Mouse (Mus musculus): ENCODE data around the gene Gm42791. TPM values are rescaled to one million over a fixed set of nuclear protein-coding genes. Genes with fewer than 3 reads are reported as not detected.

Gm42791 gene
- polyA plus RNA-seq, 1 experiment = not detected

- WGBS = 27% methylated on average over 12 of the region's 12 CpGs
- no peak for TF ChIP-seq CTCF (conservative IDR thresholded peaks at IDR 0.05; ENCODE audit: insufficient read depth, insufficient read length, low read depth, low read length)
- no peak for TF ChIP-seq POLR2A (IDR thresholded peaks at IDR 0.05; ENCODE audit: low read depth, low read length)
- H3K27me3 ChIP-seq (replicated peaks; ENCODE audit: control insufficient read depth, insufficient read depth, low read length) = no peaks in the 10 kb centered on the region
- H3K4me3 ChIP-seq (ENCODE audit: insufficient read depth, low read depth, low read length) = no peak overlapping the region
- H3K27ac ChIP-seq (ENCODE audit: insufficient read depth, low read depth, low read length) = peak overlapping the region; percentile 97
- no peaks in the 10 kb centered on the region for H3K36me3 ChIP-seq (ENCODE audit: control insufficient read depth, insufficient read depth, low read length)
- peaks cover 14% of the 10 kb centered on the region for H3K4me1 ChIP-seq (ENCODE audit: control insufficient read depth, insufficient read depth, low read length)
- DNase-seq = peak; percentile 86
These were observed 4.0 kb downstream of the Gm42791 start for GRCm38 (mm10) chr5:148990891-148991311.

- no peaks in the 10 kb centered on the region for H3K36me3 ChIP-seq (ENCODE audit: control insufficient read depth, insufficient read depth, low read length)
- no peak overlapping the region for H3K4me3 ChIP-seq (ENCODE audit: insufficient read depth, low read depth, low read length)
- TF ChIP-seq POLR2A (IDR thresholded peaks at IDR 0.05; ENCODE audit: low read depth, low read length) (no peak), CTCF (conservative IDR thresholded peaks at IDR 0.05; ENCODE audit: insufficient read depth, insufficient read length, low read depth, low read length) (peak; percentile 48)
These were observed 5.5 kb downstream of the Gm42791 start for GRCm38 (mm10) chr5:148989480-148989879.

GRCm38 (mm10) chr5:148984961-148985360, 10.0 kb downstream of the Gm42791 start:
- H3K27ac ChIP-seq (ENCODE audit: insufficient read depth, low read depth, low read length) = no peak overlapping the region
- no peaks in the 10 kb centered on the region for H3K36me3 ChIP-seq (ENCODE audit: control insufficient read depth, insufficient read depth, low read length)
- H3K4me3 ChIP-seq (ENCODE audit: insufficient read depth, low read depth, low read length) = no peak overlapping the region
- DNase-seq = no peak
- H3K27me3 ChIP-seq (replicated peaks; ENCODE audit: control insufficient read depth, insufficient read depth, low read length) = no peaks in the 10 kb centered on the region
- no peaks in the 10 kb centered on the region for H3K4me1 ChIP-seq (ENCODE audit: control insufficient read depth, insufficient read depth, low read length)
- TF ChIP-seq CTCF (conservative IDR thresholded peaks at IDR 0.05; ENCODE audit: insufficient read depth, insufficient read length, low read depth, low read length) (no peak), POLR2A (IDR thresholded peaks at IDR 0.05; ENCODE audit: low read depth, low read length) (no peak)
- 84% methylated on average over 13 of the region's 13 CpGs for WGBS

More at GRCm38 (mm10) chr5:148989480-148989879, 5.5 kb downstream of the Gm42791 start:
- no peaks in the 10 kb centered on the region for H3K27me3 ChIP-seq (replicated peaks; ENCODE audit: control insufficient read depth, insufficient read depth, low read length)
- H3K4me1 ChIP-seq (ENCODE audit: control insufficient read depth, insufficient read depth, low read length) = peaks cover 14% of the 10 kb centered on the region
- DNase-seq = no peak
- no peak overlapping the region for H3K27ac ChIP-seq (ENCODE audit: insufficient read depth, low read depth, low read length)
- WGBS = 87% methylated on average over 7 of the region's 7 CpGs

- no peak overlapping the region for H3K27ac ChIP-seq (ENCODE audit: insufficient read depth, low read depth, low read length)
- no peaks in the 10 kb centered on the region for H3K36me3 ChIP-seq (ENCODE audit: control insufficient read depth, insufficient read depth, low read length)
- 97% methylated on average over 1 of the region's 1 CpGs for WGBS
- H3K4me1 ChIP-seq (ENCODE audit: control insufficient read depth, insufficient read depth, low read length) = peaks cover 6% of the 10 kb centered on the region; the same call in 1 of the 2 replicates
- H3K27me3 ChIP-seq (replicated peaks; ENCODE audit: control insufficient read depth, insufficient read depth, low read length) = no peaks in the 10 kb centered on the region
- H3K4me3 ChIP-seq (ENCODE audit: insufficient read depth, low read depth, low read length) = no peak overlapping the region
- DNase-seq = no peak
- TF ChIP-seq POLR2A (IDR thresholded peaks at IDR 0.05; ENCODE audit: low read depth, low read length) (no peak), CTCF (conservative IDR thresholded peaks at IDR 0.05; ENCODE audit: insufficient read depth, insufficient read length, low read depth, low read length) (no peak)
These were observed 11.3 kb downstream of the Gm42791 start for GRCm38 (mm10) chr5:148983696-148984095.

GRCm38 (mm10) chr5:148983108-148983664, 11.8 kb downstream of the Gm42791 start:
- 79% methylated on average over 12 of the region's 12 CpGs for WGBS
- Histone ChIP-seq H3K4me1 (ENCODE audit: control insufficient read depth, insufficient read depth, low read length) (peaks cover 10% of the 10 kb centered on the region), H3K36me3 (ENCODE audit: control insufficient read depth, insufficient read depth, low read length) (no peaks in the 10 kb centered on the region), H3K27me3 (replicated peaks; ENCODE audit: control insufficient read depth, insufficient read depth, low read length) (no peaks in the 10 kb centered on the region), H3K4me3 (ENCODE audit: insufficient read depth, low read depth, low read length) (no peak overlapping the region), H3K27ac (ENCODE audit: insufficient read depth, low read depth, low read length) (no peak overlapping the region)
- TF ChIP-seq CTCF (conservative IDR thresholded peaks at IDR 0.05; ENCODE audit: insufficient read depth, insufficient read length, low read depth, low read length) (no peak), POLR2A (IDR thresholded peaks at IDR 0.05; ENCODE audit: low read depth, low read length) (no peak)
- no peak for DNase-seq

GRCm38 (mm10) chr5:148982396-148982795, 12.6 kb downstream of the Gm42791 start:
- TF ChIP-seq CTCF (conservative IDR thresholded peaks at IDR 0.05; ENCODE audit: insufficient read depth, insufficient read length, low read depth, low read length) (no peak), POLR2A (IDR thresholded peaks at IDR 0.05; ENCODE audit: low read depth, low read length) (no peak)
- H3K27me3 ChIP-seq (replicated peaks; ENCODE audit: control insufficient read depth, insufficient read depth, low read length) = no peaks in the 10 kb centered on the region
- H3K4me1 ChIP-seq (ENCODE audit: control insufficient read depth, insufficient read depth, low read length) = peaks cover 17% of the 10 kb centered on the region
- 75% methylated on average over 7 of the region's 7 CpGs for WGBS
- H3K36me3 ChIP-seq (ENCODE audit: control insufficient read depth, insufficient read depth, low read length) = no peaks in the 10 kb centered on the region
- DNase-seq = no peak
- H3K4me3 ChIP-seq (ENCODE audit: insufficient read depth, low read depth, low read length) = no peak overlapping the region
- no peak overlapping the region for H3K27ac ChIP-seq (ENCODE audit: insufficient read depth, low read depth, low read length)

- H3K27ac ChIP-seq (ENCODE audit: insufficient read depth, low read depth, low read length) = no peak overlapping the region
- no peaks in the 10 kb centered on the region for H3K27me3 ChIP-seq (replicated peaks; ENCODE audit: control insufficient read depth, insufficient read depth, low read length)
- no peaks in the 10 kb centered on the region for H3K36me3 ChIP-seq (ENCODE audit: control insufficient read depth, insufficient read depth, low read length)
- peak; percentile 84 for DNase-seq
- no peak overlapping the region for H3K4me3 ChIP-seq (ENCODE audit: insufficient read depth, low read depth, low read length)
- TF ChIP-seq CTCF (conservative IDR thresholded peaks at IDR 0.05; ENCODE audit: insufficient read depth, insufficient read length, low read depth, low read length) = no peak
- TF ChIP-seq POLR2A (IDR thresholded peaks at IDR 0.05; ENCODE audit: low read depth, low read length) = no peak
- WGBS = 59% methylated on average over 6 of the region's 6 CpGs
- peaks cover 21% of the 10 kb centered on the region for H3K4me1 ChIP-seq (ENCODE audit: control insufficient read depth, insufficient read depth, low read length)
These were observed 14.3 kb downstream of the Gm42791 start for GRCm38 (mm10) chr5:148980607-148981006.
